Mouse (Mus musculus) C2C12 (cell line): ENCODE measurements at regions not wholly inside any gene's neighbourhood (a gene's known extent, or its start where the extent isn't known, plus 50 kb on each side); places are given as distances from the start of the nearest gene placed in this dataset.

Source experiments
- CEBPB ChIP-seq: IDR thresholded peaks from one replicate; pipeline ENCODE4 v1.6.1; 2011; ENCODE audit warnings: low read depth, mild to moderate bottlenecking, control low read depth, moderate library complexity
- CTCF ChIP-seq: IDR thresholded peaks from one replicate; pipeline ENCODE4 v1.5.1; 2011; ENCODE audit not compliant: control insufficient read depth, insufficient read depth, insufficient read length
- FOSL1 ChIP-seq: IDR thresholded peaks from one replicate; pipeline ENCODE4 v1.8.0; 2011; ENCODE audit warnings: mild to moderate bottlenecking, low read length; ENCODE audit not compliant: poor library complexity, insufficient read depth, severe bottlenecking
- MAX ChIP-seq: IDR thresholded peaks from one replicate; pipeline ENCODE4 v1.6.1; 2011; ENCODE audit warnings: mild to moderate bottlenecking, control low read depth
- MYOD1 ChIP-seq: IDR thresholded peaks from one replicate; pipeline ENCODE4 v1.6.1; 2011; ENCODE audit warnings: low read depth; ENCODE audit not compliant: control insufficient read depth, insufficient read length
- MYOG ChIP-seq: IDR thresholded peaks from one replicate; pipeline ENCODE4 v1.6.1; 2011; ENCODE audit not compliant: control insufficient read depth, insufficient read length; ENCODE audit errors: extremely low read depth
- USF1 ChIP-seq: IDR thresholded peaks from one replicate; pipeline ENCODE4 v1.6.1; 2011; ENCODE audit warnings: low read depth, mild to moderate bottlenecking, control low read depth, moderate library complexity

DNA sequence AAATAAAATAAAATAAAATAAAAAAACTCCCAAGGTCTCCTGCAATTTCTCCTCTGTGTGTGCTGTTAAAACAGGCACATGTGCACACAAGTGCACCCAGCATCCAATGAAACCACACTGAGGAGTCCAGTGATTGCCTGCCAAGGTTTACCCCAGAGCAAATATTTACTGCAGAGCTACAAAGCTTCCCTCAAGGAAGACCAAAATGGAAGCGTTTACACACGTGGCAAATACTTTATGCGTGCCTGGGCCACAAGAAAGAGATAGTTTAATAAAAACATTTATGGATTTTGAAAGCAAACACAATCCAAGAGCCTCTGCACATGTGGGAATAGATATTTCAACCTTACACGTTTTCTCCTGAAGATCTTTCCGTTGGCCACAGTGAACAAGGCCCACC is 265.4 kb upstream of the Nfe2l3 start:
- TF ChIP-seq CTCF, result no peak
- no peak for TF ChIP-seq MYOD1
- no peak for TF ChIP-seq MAX
- no peak for TF ChIP-seq MYOG
- TF ChIP-seq USF1, result no peak
- no peak for TF ChIP-seq CEBPB
- TF ChIP-seq FOSL1, result no peak
